Mouse (Mus musculus) erythroblast, adult 5-6 weeks (primary cell): ENCODE results near the gene Gm867. TPM values are rescaled to one million over a fixed set of nuclear protein-coding genes. Genes with fewer than 3 reads are reported as not detected.

Experiments
- ATAC-seq: replicated peaks from 2 replicates; pipeline ENCODE4 v1.8.0; 2016; ENCODE audit warnings: moderate number of reproducible peaks, mild to moderate bottlenecking, moderate TSS enrichment, inconsistent platforms; ENCODE audit not compliant: poor library complexity, low FRiP score, severe bottlenecking
- total RNA-seq, 2 experiments: library from RNA; stranded (forward) in 1 of 2; stranded (reverse) in 1 of 2; fragments of 150-400 nt in 1 of 2; fragments of 200-764, 138-1000 nt in 1 of 2; gene quantifications; 2 replicates each; pipeline versions ENCODE4 v1.2.3 to v1.2.4; 2015 to 2017; ENCODE audit warnings: low replicate concordance in 2 of 2

Gene Gm867
- total RNA-seq, 2 experiments from 2014 or later: 27.6 to 91.3 TPM

DNA sequence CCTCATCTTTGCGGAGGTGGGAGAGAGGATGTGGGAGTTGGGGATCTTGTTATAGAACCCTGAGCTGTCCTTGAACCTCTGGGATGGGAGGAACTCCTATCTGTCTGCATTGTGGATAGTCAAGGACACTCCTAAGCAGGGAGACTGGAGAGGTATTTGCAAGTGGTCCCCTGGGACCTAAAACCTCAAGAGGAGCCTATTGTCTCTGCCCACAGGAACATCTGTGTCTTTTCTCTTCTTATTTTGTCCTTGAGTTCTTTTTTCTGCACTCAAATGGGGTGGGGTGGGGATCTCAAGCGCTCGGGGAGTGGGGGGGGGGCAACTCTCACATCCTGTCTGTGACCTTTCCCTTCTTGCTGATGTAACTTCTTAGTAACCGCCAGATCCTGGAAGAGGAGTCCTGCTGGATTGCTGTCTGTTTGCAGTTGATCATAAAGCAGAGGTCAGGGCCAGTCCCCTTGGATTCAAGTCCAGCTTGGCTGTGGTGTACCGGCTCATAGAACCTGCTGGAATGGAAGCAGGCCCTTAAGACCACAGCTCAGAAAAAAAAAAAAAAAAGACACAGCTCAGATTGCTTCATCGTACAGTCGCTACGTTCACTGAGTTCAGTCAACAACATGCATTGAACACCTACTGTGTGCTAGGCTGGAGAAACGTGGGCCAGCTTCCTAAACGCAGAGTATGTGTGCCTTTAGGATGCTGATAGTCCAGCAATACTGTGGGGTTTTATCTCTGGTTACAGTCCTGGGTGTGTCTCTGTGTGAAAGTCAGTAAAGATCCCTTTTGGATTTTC, 2.4 kb downstream of the Gm867 start:
- ATAC-seq: peak; percentile 56

DNA sequence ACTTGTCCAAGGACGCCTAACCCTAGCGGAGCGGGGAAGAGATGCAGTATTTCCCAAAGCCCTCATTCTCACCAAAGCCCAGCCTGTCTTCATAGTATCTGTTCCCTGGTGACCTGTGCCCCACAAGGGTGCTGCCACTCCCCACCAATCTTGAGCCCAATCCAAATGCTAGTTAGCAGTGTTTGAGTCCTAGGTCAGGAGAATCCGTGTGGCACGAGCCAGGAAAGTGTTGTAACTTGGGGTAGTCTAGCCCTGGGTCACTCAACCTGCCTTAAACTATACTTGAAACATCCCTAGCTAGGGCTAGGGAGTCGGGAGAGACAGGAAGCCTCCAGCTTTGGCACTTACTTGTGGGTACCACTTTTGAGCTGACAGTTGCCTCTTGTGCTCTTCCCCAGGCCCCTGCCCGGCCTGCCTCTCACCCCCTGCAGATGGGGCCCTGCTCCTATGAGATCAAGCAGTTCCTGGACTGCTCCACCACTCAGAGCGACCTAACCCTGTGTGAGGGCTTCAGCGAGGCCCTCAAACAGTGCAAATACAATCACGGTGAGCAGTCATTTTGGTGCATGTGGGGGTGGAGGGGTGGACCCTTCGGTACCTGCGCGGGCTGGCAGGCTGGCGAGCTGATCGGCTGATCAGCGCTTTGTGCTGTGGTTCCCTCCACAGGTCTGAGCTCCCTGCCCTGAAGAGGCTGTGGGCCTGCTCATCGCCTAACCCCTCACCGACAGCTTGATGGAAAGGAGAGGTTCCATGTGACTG, 3.4 kb downstream of the Gm867 start:
- no peak for ATAC-seq

DNA sequence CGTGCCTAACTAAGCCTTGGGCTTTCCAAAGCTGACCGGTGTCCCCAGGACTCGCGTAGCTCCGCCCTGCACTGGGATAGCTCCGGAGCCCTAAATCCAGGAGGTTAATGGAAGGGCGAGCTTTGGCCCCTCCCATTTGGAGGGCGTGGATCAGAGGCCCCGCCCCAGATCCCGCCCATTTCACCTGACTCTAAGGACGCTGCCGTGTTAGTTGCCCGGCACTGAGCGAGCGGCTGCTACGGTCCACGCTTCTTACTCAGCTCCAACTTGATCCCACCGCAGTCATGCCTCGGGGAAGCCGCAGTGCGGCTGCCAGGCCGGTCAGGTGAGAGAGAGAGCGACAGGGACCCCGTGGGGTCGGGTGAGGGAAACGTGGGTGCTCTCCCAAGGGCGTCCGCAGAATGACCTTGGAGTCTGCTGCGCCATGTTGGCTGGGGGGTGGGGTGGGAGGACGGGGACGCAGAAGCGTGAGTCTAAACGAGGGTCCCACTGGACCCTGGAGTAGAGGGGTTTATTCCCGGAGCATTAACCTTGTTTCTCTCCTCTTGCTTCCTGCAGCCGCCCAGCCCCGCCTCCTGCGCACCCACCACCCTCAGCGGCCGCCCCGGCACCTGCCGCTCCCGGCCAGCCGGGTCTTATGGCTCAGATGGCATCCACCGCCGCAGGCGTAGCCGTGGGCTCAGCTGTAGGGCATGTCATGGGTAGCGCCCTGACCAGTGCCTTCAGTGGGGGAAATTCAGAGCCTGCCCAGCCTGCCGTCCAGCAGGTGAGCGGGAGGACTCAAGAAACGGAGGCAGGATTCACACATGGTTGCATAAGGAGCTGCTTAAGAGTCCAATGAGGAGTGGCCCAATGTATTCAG, 4.6 kb downstream of the Gm867 start, which contains the start of gene Mmp11:
Gene Mmp11 (minus strand): TSS at position 817 of the 862 bp plus-strand sequence.
- ATAC-seq: peak; percentile 74

DNA sequence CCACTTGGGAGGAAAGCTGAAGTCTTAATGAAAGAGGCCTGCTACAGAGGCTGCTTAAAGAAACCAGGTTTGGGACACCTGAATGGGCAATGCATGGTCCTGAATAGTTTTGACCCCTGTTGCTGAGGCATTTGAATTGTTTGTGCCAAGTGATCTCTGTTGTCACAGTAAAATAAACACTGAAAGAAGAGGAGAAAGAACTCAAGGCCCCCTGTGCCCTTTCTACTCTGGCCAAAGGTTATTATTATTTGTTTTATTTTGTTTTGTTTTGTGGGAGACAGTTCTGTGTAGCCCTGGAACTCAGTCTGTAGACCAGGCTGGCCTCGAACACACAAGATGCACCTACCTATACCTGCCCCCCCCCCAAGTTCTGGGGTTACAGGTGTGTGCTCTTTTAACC, 5.5 kb downstream of the Gm867 start:
- ATAC-seq: no peak

DNA sequence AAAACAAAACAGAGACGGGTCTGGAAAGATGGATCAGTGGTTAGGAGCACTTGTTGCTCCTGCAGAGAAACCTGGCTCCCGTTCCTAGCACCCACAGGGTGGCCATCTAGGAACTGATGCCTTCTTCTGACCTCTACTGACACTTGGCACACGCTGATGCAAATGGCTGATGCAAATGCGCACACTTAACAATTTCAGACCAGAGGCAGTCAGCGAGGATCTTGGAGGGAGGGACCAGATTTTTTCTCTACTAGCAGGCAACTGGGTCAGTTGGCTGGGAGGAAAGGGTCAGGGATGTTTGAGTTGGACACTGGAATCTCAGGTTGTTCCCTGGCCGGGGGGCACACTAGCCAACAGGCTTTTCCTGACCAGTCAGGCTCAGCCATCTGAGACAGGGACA, 7.6 kb downstream of the Gm867 start, which contains the start of gene Chchd10:
Gene Chchd10 (plus strand): TSS at position 240 of the 400 bp plus-strand sequence.
- no peak for ATAC-seq

DNA sequence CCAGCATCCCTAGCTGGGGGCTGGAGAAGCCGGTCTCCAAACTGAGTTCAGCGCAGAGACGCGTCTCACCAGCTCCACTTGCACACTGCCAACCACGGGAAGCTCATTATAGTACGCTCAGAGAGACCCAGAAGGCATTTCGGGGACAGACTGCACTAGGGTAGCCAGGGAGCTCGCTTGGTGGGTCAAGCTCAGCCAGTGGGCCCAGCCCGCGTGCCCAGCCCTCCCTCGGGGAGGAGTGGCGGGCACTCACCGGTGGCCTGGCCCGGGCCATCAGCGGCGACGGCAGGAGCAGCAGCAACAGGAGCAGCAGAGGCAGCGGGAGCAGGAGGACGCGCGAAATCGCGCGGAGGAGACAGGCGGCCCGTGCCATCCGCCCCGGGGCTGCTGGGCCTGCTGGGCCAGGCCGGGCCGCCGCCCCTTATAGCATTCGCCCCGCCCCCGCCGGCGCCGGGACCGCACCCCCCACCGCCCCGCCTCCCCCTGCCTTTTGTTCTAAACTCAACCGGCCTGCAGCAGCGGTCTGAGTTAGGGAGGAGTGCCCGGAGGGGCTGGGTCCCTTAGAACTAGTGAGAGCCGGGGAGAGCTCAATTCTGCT, 8.3 kb downstream of the Gm867 start:
- no peak for ATAC-seq

DNA sequence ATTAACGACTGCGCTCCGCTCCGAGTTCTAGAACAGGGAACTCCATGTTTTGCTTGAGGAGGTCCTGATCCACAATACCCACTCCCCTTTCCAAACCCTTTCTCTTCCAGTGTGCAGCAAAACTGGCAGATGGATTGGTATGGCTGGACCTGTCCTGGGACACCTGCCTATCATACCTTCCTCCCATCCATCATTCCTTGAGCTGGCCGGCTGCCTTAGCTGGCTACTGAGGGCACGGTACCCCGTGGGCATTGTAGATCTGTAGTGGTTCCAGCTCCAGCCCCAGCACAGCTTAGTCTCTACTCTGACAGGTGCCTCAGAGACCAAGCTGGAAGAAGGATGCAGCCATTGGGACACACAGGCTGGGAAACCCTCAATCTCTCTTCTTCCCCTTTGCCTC, 9.2 kb downstream of the Gm867 start:
- ATAC-seq: no peak

DNA sequence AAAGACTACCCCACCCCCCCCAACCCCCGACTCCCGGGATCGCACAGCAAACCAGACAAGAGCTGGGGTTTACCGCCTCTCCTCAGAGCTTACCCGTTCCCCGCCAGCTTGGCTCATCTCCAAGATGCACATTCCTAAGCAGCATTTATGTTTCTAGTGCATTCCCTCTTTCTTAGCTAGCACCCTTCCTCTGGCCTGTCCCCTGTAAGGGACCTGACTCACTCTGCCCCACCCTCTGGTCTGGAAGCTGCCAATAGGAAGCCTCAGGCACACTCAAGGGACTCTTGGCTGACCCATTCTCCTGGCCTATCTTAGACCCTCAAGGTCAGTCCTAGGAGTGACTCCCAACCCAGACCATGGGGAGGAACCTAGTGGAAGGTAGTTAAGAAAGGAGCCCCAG, 10.2 kb downstream of the Gm867 start:
- ATAC-seq: no peak

DNA sequence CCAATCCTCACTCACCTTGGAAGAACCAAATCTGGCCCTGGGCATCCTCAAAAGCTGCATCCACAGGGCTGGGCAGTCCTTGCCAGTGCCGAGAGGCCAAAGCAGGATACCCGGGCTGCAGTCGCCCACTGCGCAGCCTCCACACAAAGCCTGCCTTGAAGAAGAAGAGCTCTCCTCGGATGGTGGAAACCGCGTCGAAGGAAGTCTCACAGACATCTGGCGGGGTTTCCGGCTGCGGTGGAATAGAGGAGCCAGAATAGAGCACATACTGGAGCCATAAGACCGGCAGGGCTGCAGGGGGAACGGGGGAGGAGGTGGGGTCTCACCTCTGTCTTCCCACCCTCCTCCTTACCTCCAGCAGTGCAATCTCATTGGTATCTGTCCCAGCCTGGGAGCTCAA, 14.1 kb downstream of the Gm867 start:
- no peak for ATAC-seq

DNA sequence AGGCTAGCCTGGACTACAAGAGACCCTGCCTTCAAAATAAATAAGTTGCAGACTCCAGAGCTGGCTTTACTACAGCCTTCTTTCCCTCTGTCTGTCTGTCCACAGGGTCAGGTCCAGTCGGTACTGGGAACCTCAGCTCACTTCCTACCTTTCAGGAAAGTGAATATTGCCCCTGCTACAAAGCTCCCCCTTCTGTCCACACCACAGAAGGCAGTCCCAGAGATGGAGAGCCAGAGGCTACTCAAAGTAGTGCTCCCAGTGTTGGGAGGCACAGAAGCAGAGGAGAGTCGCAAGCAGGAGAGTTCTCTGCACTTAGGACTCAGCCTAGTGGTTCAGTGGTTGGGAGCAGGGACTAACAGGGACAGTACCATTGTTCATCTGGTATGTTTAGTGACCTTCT, 16.1 kb downstream of the Gm867 start:
- ATAC-seq: no peak

DNA sequence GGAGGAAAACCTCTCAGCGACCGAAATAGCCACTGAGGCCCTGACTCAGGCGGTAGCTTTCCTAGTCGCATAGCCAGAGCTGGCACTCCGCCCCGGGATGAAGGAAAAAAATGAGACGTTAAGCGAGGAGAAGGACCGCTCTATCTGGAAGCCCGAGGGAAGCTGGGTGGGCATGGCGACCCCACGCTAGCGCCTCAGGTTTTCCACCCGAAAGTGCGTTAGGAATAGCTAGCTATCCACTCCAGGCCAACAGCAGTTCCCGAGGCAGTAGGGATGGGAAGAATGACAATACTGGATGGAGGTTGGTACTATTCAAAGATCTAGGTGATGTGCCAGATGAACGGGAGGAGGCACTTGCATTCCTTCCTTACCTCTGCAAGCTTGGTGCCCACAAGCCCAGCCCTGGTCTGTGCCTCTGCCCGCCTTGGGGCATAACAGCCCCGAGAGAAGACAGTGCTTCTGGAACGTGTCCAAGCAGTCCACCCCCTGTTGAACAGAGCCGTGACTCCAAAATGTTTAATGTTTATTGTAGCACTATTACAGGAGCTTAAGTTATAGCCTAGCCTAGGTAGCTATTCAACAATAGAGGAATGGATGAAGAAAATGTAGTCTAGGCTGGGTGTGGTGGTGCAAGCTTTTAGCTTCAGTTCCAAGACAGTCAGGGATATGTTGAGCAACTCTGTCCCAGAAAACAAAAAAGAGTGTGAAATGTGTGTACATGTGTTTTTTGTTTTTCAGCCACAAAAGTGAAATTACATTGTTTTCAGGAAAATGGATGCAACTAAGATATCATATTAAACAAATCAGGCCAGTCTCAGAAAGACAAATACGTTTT, 18.5 kb downstream of the Gm867 start:
- ATAC-seq: peak; percentile 35

DNA sequence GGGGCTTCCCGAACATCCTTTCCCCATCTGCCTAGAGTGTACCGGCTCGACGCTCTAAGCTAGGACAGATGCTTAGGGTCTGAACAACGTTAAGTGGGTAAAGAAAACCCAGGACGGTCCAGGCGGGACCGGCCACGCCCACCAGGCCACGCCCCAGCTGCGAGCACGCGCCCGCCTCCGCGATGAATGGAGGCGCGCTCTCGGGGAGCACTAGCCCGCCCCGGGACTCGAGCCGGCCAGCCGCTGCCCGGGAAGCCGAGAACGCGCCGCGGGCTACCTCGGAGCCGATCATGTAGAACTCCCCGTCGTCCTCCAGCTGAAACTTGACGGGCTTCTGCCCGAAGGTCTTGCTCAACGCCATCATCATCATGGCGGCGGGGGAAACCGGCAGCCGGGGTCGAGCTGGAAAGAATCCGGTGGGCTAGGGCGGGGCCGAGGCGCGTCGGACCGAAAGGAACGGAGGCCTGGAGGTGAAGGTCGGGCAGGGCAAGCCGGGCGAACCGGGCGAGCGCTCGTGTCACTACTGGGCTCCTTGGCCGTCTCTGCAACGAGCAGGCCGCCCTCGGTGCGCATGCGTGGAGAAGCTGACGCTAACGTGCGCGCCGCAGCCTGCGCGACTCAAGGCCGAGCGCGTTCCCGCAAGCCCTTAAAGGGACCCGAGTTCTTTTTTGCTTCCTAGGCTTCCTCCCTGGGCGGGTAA, 19.3 kb downstream of the Gm867 start, which contains the start of gene Smarcb1:
Gene Smarcb1 (minus strand): TSS at position 592 of the 700 bp plus-strand sequence.
- peak; percentile 90 for ATAC-seq

DNA sequence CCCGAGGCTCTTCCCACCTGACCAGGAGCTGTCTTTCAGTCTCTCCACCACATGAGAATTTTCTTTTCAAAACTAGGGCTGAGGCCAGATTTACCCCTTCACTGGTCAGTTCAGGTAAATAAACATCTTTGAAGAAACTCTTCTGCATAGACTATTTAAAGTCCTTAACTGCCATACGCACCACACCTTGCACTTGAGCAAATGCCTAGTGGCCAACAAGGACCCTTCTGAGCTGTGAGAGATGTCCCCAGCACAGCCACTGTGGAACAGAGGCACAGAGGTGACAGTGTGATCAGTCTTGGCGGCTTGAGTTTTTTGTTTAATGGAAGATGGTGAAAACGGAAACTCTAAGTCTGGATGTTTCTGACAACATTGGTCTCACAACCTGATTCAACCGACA, 21.4 kb downstream of the Gm867 start:
- ATAC-seq: no peak

DNA sequence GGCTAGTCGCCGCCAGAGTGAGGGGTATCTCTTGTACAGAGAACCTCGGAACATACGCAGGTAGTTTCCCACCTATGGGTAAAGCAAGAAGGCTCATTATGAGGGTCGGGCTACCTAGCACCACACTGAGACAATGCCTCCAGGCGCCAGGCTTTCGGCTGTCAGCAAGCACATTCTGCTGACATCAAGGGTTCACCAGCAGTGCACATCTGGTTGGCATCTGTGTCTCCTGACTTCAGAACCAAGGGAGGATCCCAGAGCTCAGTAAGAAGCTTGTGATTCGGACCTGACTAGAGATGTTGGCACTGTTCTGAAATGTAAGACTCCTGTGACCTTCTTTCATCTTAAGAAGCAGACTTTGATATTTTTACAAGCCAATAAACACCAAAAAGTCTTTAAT, 23.6 kb downstream of the Gm867 start:
- ATAC-seq: no peak

DNA sequence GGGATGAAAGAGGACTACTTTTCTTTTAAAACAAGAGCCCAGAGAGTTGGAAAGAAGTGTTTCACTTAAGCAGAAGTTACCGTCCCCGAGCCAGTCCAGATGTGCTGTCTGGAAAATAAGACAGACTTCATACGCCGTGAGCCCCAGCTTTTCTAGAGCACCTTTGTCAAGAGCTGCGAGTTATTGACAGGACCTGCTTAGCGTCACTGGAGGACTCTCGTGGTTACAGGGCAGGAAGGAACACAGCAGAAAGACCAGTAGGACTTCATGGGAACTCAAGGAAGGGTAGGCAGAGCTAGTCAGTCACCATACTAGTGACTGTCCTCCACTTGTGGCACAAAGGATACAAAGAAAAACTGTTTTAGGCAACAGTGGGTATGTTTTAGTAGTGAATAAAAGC, 24.9 kb downstream of the Gm867 start:
- ATAC-seq: no peak

DNA sequence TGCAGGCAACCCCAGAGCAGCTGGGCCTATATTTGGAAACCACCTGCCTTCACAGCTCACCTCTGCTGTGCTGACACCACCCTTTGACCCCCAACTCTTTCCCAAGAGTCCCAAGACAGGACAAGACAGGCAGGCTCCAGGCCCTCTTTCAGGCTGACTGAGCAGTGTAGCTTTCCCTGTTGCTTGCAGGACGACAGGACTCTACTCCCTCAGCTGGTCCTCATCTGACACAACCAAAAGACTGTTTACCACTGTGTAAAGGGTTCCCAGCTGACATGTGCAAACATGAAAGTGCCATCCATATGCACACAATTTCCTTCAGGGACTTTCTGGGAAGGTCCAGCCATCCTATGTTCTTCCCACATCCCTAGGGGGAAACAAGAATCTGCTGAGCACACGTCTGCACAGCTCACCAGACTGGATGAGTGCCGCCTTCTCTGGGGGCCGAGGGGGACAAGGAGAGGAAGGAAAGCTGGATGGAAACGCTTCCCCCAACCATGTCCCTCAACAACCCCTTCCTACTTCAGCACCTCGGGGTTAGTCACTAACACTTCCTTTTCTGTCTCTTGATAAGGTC, 27.4 kb downstream of the Gm867 start:
- ATAC-seq: no peak

DNA sequence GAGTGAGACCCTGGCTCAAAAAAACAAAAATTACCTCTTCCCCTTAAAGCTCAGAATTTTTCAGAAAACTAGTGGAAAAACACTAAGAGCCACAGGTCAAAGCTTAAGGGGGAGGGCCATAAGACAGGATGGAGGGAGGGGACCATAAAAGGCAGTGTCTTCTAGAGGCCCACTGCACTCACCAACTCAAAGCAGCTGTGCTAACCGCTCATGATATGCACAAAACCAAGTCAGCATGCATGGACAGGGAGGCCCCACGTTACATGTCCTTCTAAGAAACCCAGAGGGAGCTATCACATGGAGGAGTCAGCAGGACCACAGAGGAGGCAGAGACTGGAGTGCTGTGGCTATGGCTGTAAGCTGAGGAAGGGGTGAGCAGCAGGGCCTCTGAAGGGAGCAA, 29.8 kb downstream of the Gm867 start:
- ATAC-seq: no peak

DNA sequence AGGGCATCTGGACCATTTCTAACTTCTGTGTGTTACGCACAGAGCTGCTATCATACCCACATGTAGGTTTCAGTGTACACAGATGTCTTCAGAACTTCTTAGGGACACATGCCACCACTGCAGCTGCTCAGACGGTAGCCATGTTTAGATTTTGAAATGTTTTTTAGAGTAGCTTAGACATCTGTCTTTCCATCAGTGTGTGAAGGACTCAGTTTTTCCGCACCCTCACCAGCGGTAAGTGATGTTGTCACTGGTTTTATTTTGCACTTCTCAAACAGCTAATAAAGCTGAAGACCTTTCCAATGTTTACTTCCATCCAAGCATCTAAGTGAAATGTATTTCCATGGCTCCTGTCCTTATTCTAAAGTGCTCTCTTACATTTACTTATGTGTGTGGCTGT, 33.6 kb downstream of the Gm867 start:
- ATAC-seq: no peak
